Mouse (Mus musculus) liver, embryonic 14.5 days (tissue): ENCODE results near the gene Uvrag. TPM values are rescaled to one million over a fixed set of nuclear protein-coding genes. Genes with fewer than 3 reads are reported as not detected.

Experiments
- ATAC-seq: fragments of 200-750 bp; cut with Nextera tagmentation; 2 replicates; pipeline ENCODE4 v1.8.0; 2017; ENCODE audit warnings: moderate number of reproducible peaks, mild to moderate bottlenecking, moderate library complexity; ENCODE audit not compliant: insufficient read depth
- DNase-seq, 3 experiments: peaks; one replicate each; pipeline ENCODE4 v3.0.0-alpha.2; 2012 to 2013; ENCODE audit warnings: low read depth in 3 of 3, low spot score in 3 of 3
- H3K27ac ChIP-seq: fragments of 300-500 bp; sonication (generic); 2 replicates; pipeline ENCODE4 v1.5.1; 2014; ENCODE audit warnings: moderate library complexity, mild to moderate bottlenecking, control low read depth, inconsistent platforms
- H3K27me3 ChIP-seq: fragments of 300-500 bp; sonication (generic); 2 replicates; pipeline ENCODE4 v1.6.1; 2014; ENCODE audit warnings: mild to moderate bottlenecking, low read length, moderate library complexity; ENCODE audit not compliant: control insufficient read depth, insufficient read depth
- H3K36me3 ChIP-seq: fragments of 300-500 bp; sonication (generic); replicated peaks from 2 replicates; pipeline ENCODE4 v1.6.1; 2014; ENCODE audit warnings: low read depth; ENCODE audit not compliant: control insufficient read depth, insufficient read depth
- H3K4me1 ChIP-seq, 2 experiments: fragments of 200-500 bp in 1 of 2; fragments of 300-500 bp in 1 of 2; sonication (generic) in 1 of 2; replicated peaks; 2 replicates each; pipeline ENCODE4 v1.6.1; 2012 to 2014; ENCODE audit warnings: antibody characterized with exemption in 1 of 2, inconsistent platforms in 1 of 2, low read length in 1 of 2; ENCODE audit not compliant: control insufficient read depth in 2 of 2, insufficient read depth in 2 of 2
- H3K4me2 ChIP-seq: fragments of 300-500 bp; sonication (generic); 2 replicates; pipeline ENCODE4 v1.6.1; 2014; ENCODE audit warnings: low read depth, mild to moderate bottlenecking, control low read depth, moderate library complexity
- H3K4me3 ChIP-seq, 2 experiments: fragments of 200-500 bp in 1 of 2; fragments of 300-500 bp in 1 of 2; sonication (generic) in 1 of 2; 2 replicates each; pipeline ENCODE4 v1.5.1; 2012 to 2014; ENCODE audit warnings: low read depth in 2 of 2, low read length in 2 of 2, mild to moderate bottlenecking in 2 of 2, control low read depth in 1 of 2, inconsistent platforms in 1 of 2, moderate library complexity in 1 of 2; ENCODE audit not compliant: insufficient read depth in 1 of 2
- H3K9ac ChIP-seq: fragments of 300-500 bp; sonication (generic); replicated peaks from 2 replicates; pipeline ENCODE4 v1.6.1; 2014; ENCODE audit warnings: mild to moderate bottlenecking, control low read depth, moderate library complexity
- H3K9me3 ChIP-seq: fragments of 300-500 bp; sonication (generic); 2 replicates; pipeline ENCODE4 v1.6.1; 2016; ENCODE audit warnings: low read length, mixed read lengths; ENCODE audit not compliant: control insufficient read depth
- CTCF ChIP-seq: IDR thresholded peaks from 2 replicates; pipeline ENCODE4 v1.5.1; 2016; ENCODE audit warnings: antibody characterized with exemption, low read depth, control low read depth
- EP300 ChIP-seq: IDR thresholded peaks from 2 replicates; pipeline ENCODE4 v1.6.1; 2016; ENCODE audit warnings: antibody characterized with exemption, low read depth
- WGBS: fragments of 180-500 bp; shearing (Covaris S2); extraction: QIAGEN DNeasy Blood & Tissue Kit; methylation state at CpG from one replicate; pipeline ENCODE4 v1.1.7; 2014; ENCODE audit not compliant: insufficient replicate concordance; 5-methylcytosine and 5-hydroxymethylcytosine counted together
- polyA plus RNA-seq, 2 experiments: library from polyadenylated mRNA; depleted of rRNA in 1 of 2; stranded (reverse) in 1 of 2; unstranded in 1 of 2; fragments of >200 nt; fragmentation: Nextera tagmentation in 1 of 2; extraction: Ambion mirVana in 1 of 2; gene quantifications; 2 replicates each; pipeline versions ENCODE4 v1.2.1 to v1.2.3; 2012 to 2014

Gene Uvrag
- polyA plus RNA-seq, 2 experiments, result 3.9 to 5.7 TPM

- Histone ChIP-seq H3K4me3 (no peak overlapping the region), H3K4me2 (no peak overlapping the region), H3K4me1 (peaks cover 0 to 10% of the 10 kb centered on the region in 2 experiments; a peak in 3 of 4 replicates), H3K9ac (no peak overlapping the region), H3K36me3 (no peaks in the 10 kb centered on the region), H3K27me3 (no peaks in the 10 kb centered on the region), H3K27ac (no peak overlapping the region), H3K9me3 (no peaks in the 10 kb centered on the region)
- ATAC-seq, result no peak
- DNase-seq, result no peak
- TF ChIP-seq EP300 (no peak), CTCF (no peak)
- WGBS, result 64% methylated on average over 2 of the region's 2 CpGs
Measured at GRCm38 (mm10) chr7:98985935-98986334, 155.0 kb downstream of the Uvrag start.

GRCm38 (mm10) chr7:98985489-98985888, 155.5 kb downstream of the Uvrag start:
- H3K4me2 ChIP-seq, result no peak overlapping the region
- no peaks in the 10 kb centered on the region for H3K9me3 ChIP-seq
- H3K36me3 ChIP-seq, result no peaks in the 10 kb centered on the region
- no peak overlapping the region for H3K27ac ChIP-seq
- TF ChIP-seq EP300 (no peak), CTCF (no peak)
- ATAC-seq (no peak), DNase-seq (no peak)
- no peaks in the 10 kb centered on the region for H3K27me3 ChIP-seq
- no peak overlapping the region for H3K4me3 ChIP-seq
- 77% methylated on average over 6 of the region's 6 CpGs for WGBS
- H3K4me1 ChIP-seq, result peaks cover 0 to 10% of the 10 kb centered on the region in 2 experiments; a peak in 3 of 4 replicates
- no peak overlapping the region for H3K9ac ChIP-seq

GRCm38 (mm10) chr7:98984319-98984718, 156.6 kb downstream of the Uvrag start:
- WGBS, result 69% methylated on average over 7 of the region's 7 CpGs
- H3K27me3 ChIP-seq, result no peaks in the 10 kb centered on the region
- no peak for DNase-seq
- H3K4me1 ChIP-seq, result peaks cover 0 to 10% of the 10 kb centered on the region in 2 experiments; a peak in 3 of 4 replicates
- H3K27ac ChIP-seq, result no peak overlapping the region
- no peak overlapping the region for H3K4me2 ChIP-seq
- TF ChIP-seq EP300, result no peak
- TF ChIP-seq CTCF, result no peak
- ATAC-seq, result no peak
- H3K9ac ChIP-seq, result no peak overlapping the region
- no peak overlapping the region for H3K4me3 ChIP-seq
- no peaks in the 10 kb centered on the region for H3K36me3 ChIP-seq
- H3K9me3 ChIP-seq, result no peaks in the 10 kb centered on the region

- ATAC-seq (no peak), DNase-seq (no peak)
- Histone ChIP-seq H3K4me2 (no peak overlapping the region), H3K9ac (no peak overlapping the region), H3K27ac (no peak overlapping the region), H3K36me3 (no peaks in the 10 kb centered on the region), H3K27me3 (no peaks in the 10 kb centered on the region), H3K4me3 (no peak overlapping the region), H3K9me3 (no peaks in the 10 kb centered on the region), H3K4me1 (peaks cover 0 to 10% of the 10 kb centered on the region in 2 experiments; a peak in 3 of 4 replicates)
- 76% methylated on average over 12 of the region's 12 CpGs for WGBS
- TF ChIP-seq CTCF (no peak), EP300 (no peak)
Measured at GRCm38 (mm10) chr7:98983058-98983457, 157.9 kb downstream of the Uvrag start.

- Histone ChIP-seq H3K4me3 (no peak overlapping the region), H3K9me3 (no peaks in the 10 kb centered on the region), H3K9ac (no peak overlapping the region), H3K4me2 (no peak overlapping the region), H3K4me1 (peaks cover 0 to 4% of the 10 kb centered on the region in 2 experiments; a peak in 1 of 4 replicates), H3K36me3 (no peaks in the 10 kb centered on the region), H3K27me3 (no peaks in the 10 kb centered on the region), H3K27ac (no peak overlapping the region)
- ATAC-seq (no peak), DNase-seq (peak in 2 of 3 experiments; percentile 42 to 59)
- TF ChIP-seq EP300, result no peak
- no peak for TF ChIP-seq CTCF
- 62% methylated on average over 6 of the region's 6 CpGs for WGBS
Measured at GRCm38 (mm10) chr7:98981423-98981822, 159.5 kb downstream of the Uvrag start.
